Mouse (Mus musculus) midbrain, embryonic 14.5 days (tissue): ENCODE data around the gene Nrp2. TPM values are rescaled to one million over a fixed set of nuclear protein-coding genes. Genes with fewer than 3 reads are reported as not detected.

Experiments used
- ATAC-seq: fragments of 200-750 bp; cut with Nextera tagmentation; 2 replicates; pipeline ENCODE4 v1.8.0; 2017; ENCODE audit warnings: moderate number of reproducible peaks, moderate library complexity; ENCODE audit not compliant: low FRiP score, low TSS enrichment
- DNase-seq: peaks from one replicate; pipeline ENCODE4 v3.0.0-alpha.2; 2015
- H3K27ac ChIP-seq: fragments of 300-500 bp; sonication (generic); replicated peaks from 2 replicates; pipeline ENCODE4 v1.5.1; 2014; ENCODE audit warnings: mild to moderate bottlenecking, low read depth, low read length, moderate library complexity
- H3K27me3 ChIP-seq: fragments of 300-500 bp; sonication (generic); 2 replicates; pipeline ENCODE4 v1.6.1; 2014; ENCODE audit warnings: low read length, control low read depth, mixed read lengths; ENCODE audit not compliant: control insufficient read depth, insufficient read depth
- H3K36me3 ChIP-seq: fragments of 300-500 bp; sonication (generic); 2 replicates; pipeline ENCODE4 v1.6.1; 2014; ENCODE audit warnings: low read length, control low read depth; ENCODE audit not compliant: control insufficient read depth, insufficient read depth
- H3K4me1 ChIP-seq: fragments of 300-500 bp; sonication (generic); 2 replicates; pipeline ENCODE4 v1.6.1; 2014; ENCODE audit warnings: mild to moderate bottlenecking, antibody characterized with exemption, low read length, control low read depth; ENCODE audit not compliant: control insufficient read depth, insufficient read depth
- H3K4me2 ChIP-seq: fragments of 300-500 bp; sonication (generic); 2 replicates; pipeline ENCODE4 v1.6.1; 2014; ENCODE audit warnings: mild to moderate bottlenecking, low read length, moderate library complexity
- H3K4me3 ChIP-seq: fragments of 300-500 bp; sonication (generic); replicated peaks from 2 replicates; pipeline ENCODE4 v1.5.1; 2014; ENCODE audit warnings: low read depth, low read length
- H3K9ac ChIP-seq: fragments of 300-500 bp; sonication (generic); replicated peaks from 2 replicates; pipeline ENCODE4 v1.6.1; 2014; ENCODE audit warnings: mild to moderate bottlenecking, low read length, moderate library complexity
- H3K9me3 ChIP-seq: fragments of 300-500 bp; sonication (generic); 2 replicates; pipeline ENCODE4 v1.6.1; 2016; ENCODE audit warnings: low read length, control low read depth, mixed read lengths; ENCODE audit not compliant: control insufficient read depth
- WGBS: fragments of 180-500 bp; shearing (Covaris S2); extraction: QIAGEN DNeasy Blood & Tissue Kit; methylation state at CpG from one replicate; pipeline ENCODE4 v1.1.7; 2014; 5-methylcytosine and 5-hydroxymethylcytosine counted together
- polyA plus RNA-seq: library from polyadenylated mRNA; unstranded; fragments of >200 nt; fragmentation: Nextera tagmentation; extraction: Ambion mirVana; gene quantifications from 2 replicates; pipeline ENCODE4 v1.2.1, GENCODE M21; 2014

The Nrp2 gene
- polyA plus RNA-seq, 1 experiment from 2014 or later: 19.5 TPM

GRCm38 (mm10) chr1:62718750-62719149, 15.7 kb downstream of the Nrp2 start:
- Histone ChIP-seq H3K9ac (no peak overlapping the region), H3K27ac (no peak overlapping the region), H3K27me3 (no peaks in the 10 kb centered on the region), H3K4me2 (no peak overlapping the region), H3K36me3 (0 out of 2 replicates have a peak, but pooled peaks cover 2% of the 10 kb centered on the region), H3K9me3 (no peaks in the 10 kb centered on the region), H3K4me3 (no peak overlapping the region), H3K4me1 (peaks cover 17% of the 10 kb centered on the region)
- WGBS: 92% methylated on average over 8 of the region's 8 CpGs
- DNase-seq (no peak), ATAC-seq (no peak)

GRCm38 (mm10) chr1:62719770-62720169, 16.7 kb downstream of the Nrp2 start:
- no peaks in the 10 kb centered on the region for H3K9me3 ChIP-seq
- 92% methylated on average over 6 of the region's 6 CpGs for WGBS
- no peaks in the 10 kb centered on the region for H3K27me3 ChIP-seq
- DNase-seq (no peak), ATAC-seq (no peak)
- 0 out of 2 replicates have a peak, but pooled peaks cover 7% of the 10 kb centered on the region for H3K36me3 ChIP-seq
- H3K9ac ChIP-seq: no peak overlapping the region
- H3K4me2 ChIP-seq: no peak overlapping the region
- peaks cover 17% of the 10 kb centered on the region for H3K4me1 ChIP-seq
- H3K27ac ChIP-seq: no peak overlapping the region
- H3K4me3 ChIP-seq: no peak overlapping the region

GRCm38 (mm10) chr1:62720176-62720575, 17.1 kb downstream of the Nrp2 start:
- Histone ChIP-seq H3K4me2 (no peak overlapping the region), H3K36me3 (0 out of 2 replicates have a peak, but pooled peaks cover 7% of the 10 kb centered on the region), H3K4me1 (peaks cover 17% of the 10 kb centered on the region), H3K9ac (no peak overlapping the region), H3K27ac (no peak overlapping the region), H3K27me3 (no peaks in the 10 kb centered on the region), H3K4me3 (no peak overlapping the region), H3K9me3 (no peaks in the 10 kb centered on the region)
- WGBS: 83% methylated on average over 3 of the region's 3 CpGs
- no peak for ATAC-seq
- no peak for DNase-seq

- Histone ChIP-seq H3K36me3 (0 out of 2 replicates have a peak, but pooled peaks cover 7% of the 10 kb centered on the region), H3K4me3 (no peak overlapping the region), H3K9me3 (no peaks in the 10 kb centered on the region), H3K4me1 (peaks cover 21% of the 10 kb centered on the region), H3K9ac (no peak overlapping the region), H3K27me3 (no peaks in the 10 kb centered on the region), H3K4me2 (no peak overlapping the region), H3K27ac (no peak overlapping the region)
- ATAC-seq: no peak
- 56% methylated on average over 13 of the region's 13 CpGs for WGBS
- DNase-seq: no peak
Measured at GRCm38 (mm10) chr1:62720727-62721705, 17.9 kb downstream of the Nrp2 start.

GRCm38 (mm10) chr1:62721706-62722187, 18.7 kb downstream of the Nrp2 start:
- H3K4me3 ChIP-seq: no peak overlapping the region
- no peak overlapping the region for H3K9ac ChIP-seq
- H3K27me3 ChIP-seq: no peaks in the 10 kb centered on the region
- H3K4me1 ChIP-seq: peaks cover 20% of the 10 kb centered on the region
- H3K27ac ChIP-seq: no peak overlapping the region
- H3K36me3 ChIP-seq: 0 out of 2 replicates have a peak, but pooled peaks cover 7% of the 10 kb centered on the region
- H3K4me2 ChIP-seq: no peak overlapping the region
- ATAC-seq: no peak
- 80% methylated on average over 7 of the region's 7 CpGs for WGBS
- no peaks in the 10 kb centered on the region for H3K9me3 ChIP-seq
- DNase-seq: no peak

GRCm38 (mm10) chr1:62722526-62722925, 19.4 kb downstream of the Nrp2 start:
- 66% methylated on average over 8 of the region's 8 CpGs for WGBS
- Histone ChIP-seq H3K36me3 (0 out of 2 replicates have a peak, but pooled peaks cover 7% of the 10 kb centered on the region), H3K4me2 (no peak overlapping the region), H3K4me3 (no peak overlapping the region), H3K4me1 (peaks cover 12% of the 10 kb centered on the region), H3K27me3 (no peaks in the 10 kb centered on the region), H3K9ac (no peak overlapping the region), H3K9me3 (no peaks in the 10 kb centered on the region), H3K27ac (no peak overlapping the region)
- no peak for DNase-seq
- no peak for ATAC-seq

GRCm38 (mm10) chr1:62723891-62724290, 20.8 kb downstream of the Nrp2 start:
- ATAC-seq (no peak), DNase-seq (no peak)
- H3K9ac ChIP-seq: no peak overlapping the region
- 0 out of 2 replicates have a peak, but pooled peaks cover 8% of the 10 kb centered on the region for H3K36me3 ChIP-seq
- 77% methylated on average over 5 of the region's 5 CpGs for WGBS
- H3K27ac ChIP-seq: no peak overlapping the region
- peaks cover 4% of the 10 kb centered on the region; the same call in 1 of the 2 replicates for H3K4me1 ChIP-seq
- no peak overlapping the region for H3K4me2 ChIP-seq
- no peaks in the 10 kb centered on the region for H3K9me3 ChIP-seq
- no peaks in the 10 kb centered on the region for H3K27me3 ChIP-seq
- H3K4me3 ChIP-seq: no peak overlapping the region

- Histone ChIP-seq H3K4me1 (peaks cover 4% of the 10 kb centered on the region; the same call in 1 of the 2 replicates), H3K36me3 (0 out of 2 replicates have a peak, but pooled peaks cover 11% of the 10 kb centered on the region), H3K4me2 (no peak overlapping the region), H3K27ac (no peak overlapping the region), H3K4me3 (no peak overlapping the region), H3K27me3 (no peaks in the 10 kb centered on the region), H3K9ac (no peak overlapping the region), H3K9me3 (no peaks in the 10 kb centered on the region)
- ATAC-seq: no peak
- no peak for DNase-seq
- 76% methylated on average over 6 of the region's 6 CpGs for WGBS
Measured at GRCm38 (mm10) chr1:62724461-62725021, 21.5 kb downstream of the Nrp2 start.
